In genomic region chr12:120004280-120004679, GRCm38 (mm10) we compare ENCODE assay signal across 27 mouse cellular contexts. TPM values are rescaled to one million over a fixed set of nuclear protein-coding genes. Genes with fewer than 3 reads are reported as not detected.
DNase-seq lines count a peak whose midpoint lies in the region; ATAC-seq lines count a peak whose summit lies in the region.
"Had no signal": no experiment of that assay in that cellular context is flagged by ENCODE, and none has a peak within 500 bp of the region (broad histone marks: within the 10 kb centered on the region; RNA-seq: fewer than 3 reads in every experiment).

No protein-coding gene starts in this region.

- no peaks in the 10 kb centered on the region for H3K36me3 ChIP-seq in forebrain, embryonic 11.5 days (ENCODE audit: control insufficient read depth, insufficient read depth, low read length)
- no peaks in the 10 kb centered on the region for H3K36me3 ChIP-seq in forebrain, embryonic 15.5 days
- H3K36me3 ChIP-seq in limb, embryonic 11.5 days (ENCODE audit: control insufficient read depth, insufficient read depth, low read length), result no peaks in the 10 kb centered on the region
- no peaks in the 10 kb centered on the region for H3K36me3 ChIP-seq in limb, embryonic 10.5 days
- no peaks in the 10 kb centered on the region for H3K36me3 ChIP-seq in limb, embryonic 12.5 days
- H3K36me3 ChIP-seq: forebrain, embryonic 12.5 days had no signal

- H3K27ac ChIP-seq in forebrain, embryonic 11.5 days (ENCODE audit: low read depth, low read length), result no peak overlapping the region
- no peak overlapping the region for H3K27ac ChIP-seq in forebrain, embryonic 15.5 days (replicated peaks)
- H3K27ac ChIP-seq in limb, embryonic 11.5 days (replicated peaks; ENCODE audit: low read depth, low read length), result no peak overlapping the region
- no peak overlapping the region for H3K27ac ChIP-seq in limb, embryonic 10.5 days
- H3K27ac ChIP-seq in limb, embryonic 12.5 days, result no peak overlapping the region
- H3K27ac ChIP-seq: forebrain, embryonic 12.5 days; gastrocnemius, adult 2 months; hindbrain, embryonic 14.5 days; hindbrain, postnatal 0 days had no signal

- no peak overlapping the region for H3K4me2 ChIP-seq in forebrain, embryonic 11.5 days (ENCODE audit: low read depth, low read length, severe bottlenecking)
- no peak overlapping the region for H3K4me2 ChIP-seq in forebrain, embryonic 15.5 days (replicated peaks)
- H3K4me2 ChIP-seq in limb, embryonic 11.5 days (ENCODE audit: low read depth, severe bottlenecking), result no peak overlapping the region
- no peak overlapping the region for H3K4me2 ChIP-seq in limb, embryonic 12.5 days
- H3K4me2 ChIP-seq: forebrain, embryonic 12.5 days; heart, embryonic 11.5 days; hindbrain, embryonic 14.5 days had no signal

- no peak overlapping the region for H3K4me3 ChIP-seq in forebrain, embryonic 11.5 days (ENCODE audit: low read depth, low read length)
- H3K4me3 ChIP-seq in forebrain, embryonic 15.5 days, result no peak overlapping the region
- H3K4me3 ChIP-seq in limb, embryonic 11.5 days (ENCODE audit: low read depth, low read length), result no peak overlapping the region
- H3K4me3 ChIP-seq in limb, embryonic 10.5 days, result no peak overlapping the region
- no peak overlapping the region for H3K4me3 ChIP-seq in limb, embryonic 12.5 days (replicated peaks)
- H3K4me3 ChIP-seq: forebrain, embryonic 12.5 days; gastrocnemius, adult 2 months had no signal

- no peak overlapping the region for H3K9ac ChIP-seq in forebrain, embryonic 11.5 days (ENCODE audit: low read length)
- H3K9ac ChIP-seq in forebrain, embryonic 15.5 days (replicated peaks), result no peak overlapping the region
- no peak overlapping the region for H3K9ac ChIP-seq in limb, embryonic 11.5 days (ENCODE audit: low read length)
- H3K9ac ChIP-seq in limb, embryonic 12.5 days (replicated peaks), result no peak overlapping the region
- H3K9ac ChIP-seq: forebrain, embryonic 12.5 days; hindbrain, embryonic 14.5 days had no signal

- no peak for DNase-seq in forebrain, embryonic 11.5 days (ENCODE audit: low spot score)
- no peak for DNase-seq in limb, embryonic 11.5 days (ENCODE audit: low spot score)
- DNase-seq in limb, embryonic 10.5 days (ENCODE audit: low spot score), result no peak
- DNase-seq in heart, postnatal 4 days, result no peak
- no peak for DNase-seq in left cerebral cortex, postnatal 25 days (ENCODE audit: low spot score in 2 of 2)
- DNase-seq: adrenal gland, adult 2 months; adrenal gland, postnatal 14 days; cerebellum, adult 11-12 months; cerebellum, adult 8-10 months; cerebellum, postnatal 10 days; cerebellum, postnatal 36 days; gastrocnemius, adult 2 months; gastrocnemius, postnatal 14 days; heart, adult 11 months; heart, postnatal 36 days; kidney, adult 18-20 months had no signal

- peak; percentile 39; the same call in 1 of the 2 replicates for ATAC-seq in forebrain, embryonic 11.5 days (replicated peaks; ENCODE audit: low FRiP score)
- ATAC-seq in forebrain, embryonic 15.5 days (replicated peaks), result no peak
- ATAC-seq in limb, embryonic 11.5 days (ENCODE audit: insufficient number of reproducible peaks, low FRiP score, low TSS enrichment, low read depth), result peak; percentile 83
- ATAC-seq in limb, embryonic 12.5 days (ENCODE audit: insufficient number of reproducible peaks, insufficient read depth, low FRiP score, low TSS enrichment, low read depth), result peak; percentile 76
- ATAC-seq: CD4-positive, CD25-positive, alpha-beta regulatory T cell, adult 4 months; hindbrain, postnatal 0 days; inflammation-experienced regulatory T-cells, adult 6 months; intestine, embryonic 16.5 days had no signal

- H3K9me3 ChIP-seq in forebrain, embryonic 11.5 days (ENCODE audit: control insufficient read depth, low read length), result no peaks in the 10 kb centered on the region
- H3K9me3 ChIP-seq in forebrain, embryonic 15.5 days, result no peaks in the 10 kb centered on the region
- H3K9me3 ChIP-seq in limb, embryonic 11.5 days (ENCODE audit: control insufficient read depth, low read length), result no peaks in the 10 kb centered on the region
- H3K9me3 ChIP-seq in limb, embryonic 10.5 days (replicated peaks), result no peaks in the 10 kb centered on the region
- H3K9me3 ChIP-seq in limb, embryonic 12.5 days, result no peaks in the 10 kb centered on the region
- H3K9me3 ChIP-seq: forebrain, embryonic 12.5 days had no signal

- no peaks in the 10 kb centered on the region for H3K27me3 ChIP-seq in forebrain, embryonic 11.5 days (ENCODE audit: control insufficient read depth, insufficient read depth, low read length)
- H3K27me3 ChIP-seq in forebrain, embryonic 15.5 days, result no peaks in the 10 kb centered on the region
- no peaks in the 10 kb centered on the region for H3K27me3 ChIP-seq in limb, embryonic 11.5 days (ENCODE audit: control insufficient read depth, insufficient read depth, low read length)
- no peaks in the 10 kb centered on the region for H3K27me3 ChIP-seq in limb, embryonic 10.5 days (ENCODE audit: low read depth, poor library complexity, severe bottlenecking)
- H3K27me3 ChIP-seq in limb, embryonic 12.5 days, result no peaks in the 10 kb centered on the region
- H3K27me3 ChIP-seq: forebrain, embryonic 12.5 days had no signal

- intact Hi-C loops in left cerebral cortex, postnatal 25 days (cut with DNase I), result no loop called here

- 0 out of 2 replicates have a peak, but pooled peaks cover 2% of the 10 kb centered on the region for H3K4me1 ChIP-seq in forebrain, embryonic 11.5 days (replicated peaks; ENCODE audit: control insufficient read depth, insufficient read depth, low read length)
- no peaks in the 10 kb centered on the region for H3K4me1 ChIP-seq in forebrain, embryonic 15.5 days
- no peaks in the 10 kb centered on the region for H3K4me1 ChIP-seq in limb, embryonic 11.5 days (ENCODE audit: control insufficient read depth, insufficient read depth, low read length)
- H3K4me1 ChIP-seq in limb, embryonic 10.5 days, result 0 out of 2 replicates have a peak, but pooled peaks cover 3% of the 10 kb centered on the region
- H3K4me1 ChIP-seq in limb, embryonic 12.5 days (replicated peaks), result no peaks in the 10 kb centered on the region
- H3K4me1 ChIP-seq: forebrain, embryonic 12.5 days had no signal

RNA-seq across cellular contexts. Expression of gene Tmem196, which starts 58.7 kb away (rescaled TPM):
- 1.2 and 1.8 TPM in 2 replicates for polyA plus RNA-seq in forebrain, embryonic 11.5 days (2014; fragmentation: Nextera tagmentation; extraction: Ambion mirVana)
- polyA plus RNA-seq in forebrain, embryonic 15.5 days (2015; fragmentation: Nextera tagmentation; extraction: Ambion mirVana), result 5.9 and 7.1 TPM in 2 replicates
- polyA plus RNA-seq in limb, embryonic 11.5 days (2014; fragmentation: Nextera tagmentation; extraction: Ambion mirVana), result 0.21 TPM in 1 of 2 replicates, not detected in the other
- 0.15 TPM in 1 of 2 replicates, not detected in the other for polyA plus RNA-seq in limb, embryonic 10.5 days (2016; fragmentation: Nextera tagmentation; extraction: Ambion mirVana)
- polyA plus RNA-seq in limb, embryonic 12.5 days (2016; fragmentation: Nextera tagmentation; extraction: Ambion mirVana), result 0.15 and 0.59 TPM in 2 replicates
- total RNA-seq in heart, postnatal 4 days (2021), result 1 to 10 TPM; 1.4 to 2.4 TPM
- 10 to 100 TPM; 32.9 to 35.3 TPM for total RNA-seq in left cerebral cortex, postnatal 25 days (2021)
- total RNA-seq: gastrocnemius, adult 2 months; MEL had no signal
- polyA plus RNA-seq: C2C12; CD4-positive, CD25-positive, alpha-beta regulatory T cell, adult 4 months; inflammation-experienced regulatory T-cells, adult 6 months had no signal
